Mouse (Mus musculus): Measurements from ENCODE around the gene Cym. TPM values are rescaled to one million over a fixed set of nuclear protein-coding genes. Genes with fewer than 3 reads are reported as not detected.

The Cym gene
- total and polyA plus RNA-seq, 2 experiments from 2014 or later = 0.63 TPM; not detected in 1

DNA sequence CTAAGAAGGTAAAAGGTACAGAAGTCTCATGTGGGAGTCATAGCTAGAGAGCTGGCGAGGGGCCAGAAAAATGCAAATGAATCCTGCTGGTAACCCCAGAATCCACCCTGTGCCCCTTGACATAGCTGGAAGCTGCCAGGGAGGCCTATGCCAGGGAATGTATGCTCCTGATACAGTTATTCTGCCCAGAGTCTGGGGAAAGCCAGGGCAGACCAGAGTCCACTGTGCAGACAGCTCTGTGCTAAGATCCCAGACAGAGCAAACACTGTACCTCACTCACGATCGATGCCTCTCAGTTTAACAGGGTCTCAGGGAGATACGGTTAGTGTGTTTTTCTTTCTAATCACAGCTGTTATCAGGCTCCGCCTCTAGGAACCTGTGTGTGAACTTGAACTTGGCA lies 8.3 kb upstream of the Cym start:
- no peaks in the 10 kb centered on the region for H3K36me3 ChIP-seq (ENCODE audit: insufficient read depth, low read length)
- no peak overlapping the region for H3K9ac ChIP-seq (replicated peaks; ENCODE audit: low read length)
- no peak overlapping the region for H3K27ac ChIP-seq
- H3K9me3 ChIP-seq (ENCODE audit: low read length) = no peaks in the 10 kb centered on the region
- H3K4me1 ChIP-seq (ENCODE audit: insufficient read depth, low read length) = no peaks in the 10 kb centered on the region
- WGBS = 72% methylated on average over 5 of the region's 5 CpGs
- ATAC-seq = no peak
- H3K4me3 ChIP-seq (ENCODE audit: low read length) = no peak overlapping the region
- no peak for TF ChIP-seq CTCF (IDR thresholded peaks at IDR 0.05; ENCODE audit: low read depth)
- no peaks in the 10 kb centered on the region for H3K27me3 ChIP-seq (ENCODE audit: insufficient read depth, low read length)
- no peak for DNase-seq (ENCODE audit: low spot score)
- H3K4me2 ChIP-seq (ENCODE audit: low read depth, low read length) = no peak overlapping the region

DNA sequence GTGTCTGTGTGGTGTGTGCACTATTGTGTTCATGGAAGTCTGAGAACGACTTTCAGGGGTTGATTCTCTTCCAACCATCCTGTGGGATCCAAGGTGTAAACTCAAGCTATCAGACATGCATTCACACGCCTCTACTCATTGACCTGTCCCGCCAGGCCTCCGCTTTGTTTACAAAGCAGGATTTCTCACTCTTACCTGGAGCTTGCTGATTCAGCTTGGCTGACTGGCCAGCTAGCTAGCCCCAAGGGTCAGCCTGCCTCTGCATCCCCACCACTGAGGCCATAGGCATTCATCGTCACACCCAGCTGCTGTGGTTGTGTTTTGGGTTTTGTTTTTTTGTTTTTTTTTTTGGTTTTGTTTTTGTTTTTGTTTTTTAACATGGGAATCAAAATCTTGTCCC lies 7.7 kb upstream of the Cym start:
- no peak overlapping the region for H3K4me3 ChIP-seq (ENCODE audit: low read length)
- H3K27me3 ChIP-seq (ENCODE audit: insufficient read depth, low read length) = no peaks in the 10 kb centered on the region
- WGBS = 80% methylated on average over 5 of the region's 5 CpGs
- DNase-seq (ENCODE audit: low spot score) (no peak), ATAC-seq (no peak)
- TF ChIP-seq CTCF (IDR thresholded peaks at IDR 0.05; ENCODE audit: low read depth) = no peak
- no peaks in the 10 kb centered on the region for H3K36me3 ChIP-seq (ENCODE audit: insufficient read depth, low read length)
- H3K4me1 ChIP-seq (ENCODE audit: insufficient read depth, low read length) = no peaks in the 10 kb centered on the region
- no peaks in the 10 kb centered on the region for H3K9me3 ChIP-seq (ENCODE audit: low read length)
- H3K9ac ChIP-seq (replicated peaks; ENCODE audit: low read length) = no peak overlapping the region
- H3K27ac ChIP-seq = no peak overlapping the region
- no peak overlapping the region for H3K4me2 ChIP-seq (ENCODE audit: low read depth, low read length)

DNA sequence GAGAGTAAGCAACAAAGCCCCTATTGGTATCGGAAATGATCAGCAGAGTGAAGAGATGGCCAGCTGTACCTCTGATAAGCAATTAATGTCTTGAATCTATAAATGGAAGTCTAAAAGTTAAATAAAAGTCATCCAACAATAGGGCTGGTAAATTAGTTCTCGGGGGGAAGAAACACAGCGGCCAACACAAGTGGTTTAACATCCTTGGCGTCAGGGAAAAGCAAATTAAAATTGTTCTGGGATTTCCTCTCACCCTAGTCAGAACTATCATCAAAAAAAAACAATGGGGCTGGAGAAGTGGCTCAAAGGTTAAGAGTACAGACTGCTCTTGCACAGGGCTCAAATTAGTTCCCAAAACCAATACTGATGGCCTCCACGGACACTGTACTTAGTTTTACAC lies 4.3 kb upstream of the Cym start:
- Histone ChIP-seq H3K4me1 (ENCODE audit: insufficient read depth, low read length) (no peaks in the 10 kb centered on the region), H3K4me2 (ENCODE audit: low read depth, low read length) (no peak overlapping the region), H3K27ac (no peak overlapping the region), H3K9me3 (ENCODE audit: low read length) (no peaks in the 10 kb centered on the region), H3K27me3 (ENCODE audit: insufficient read depth, low read length) (no peaks in the 10 kb centered on the region), H3K36me3 (ENCODE audit: insufficient read depth, low read length) (no peaks in the 10 kb centered on the region), H3K4me3 (ENCODE audit: low read length) (no peak overlapping the region), H3K9ac (replicated peaks; ENCODE audit: low read length) (no peak overlapping the region)
- no peak for TF ChIP-seq CTCF (IDR thresholded peaks at IDR 0.05; ENCODE audit: low read depth)
- WGBS = 91% methylated on average over 5 of the region's 5 CpGs
- DNase-seq (ENCODE audit: low spot score) (no peak), ATAC-seq (no peak)

DNA sequence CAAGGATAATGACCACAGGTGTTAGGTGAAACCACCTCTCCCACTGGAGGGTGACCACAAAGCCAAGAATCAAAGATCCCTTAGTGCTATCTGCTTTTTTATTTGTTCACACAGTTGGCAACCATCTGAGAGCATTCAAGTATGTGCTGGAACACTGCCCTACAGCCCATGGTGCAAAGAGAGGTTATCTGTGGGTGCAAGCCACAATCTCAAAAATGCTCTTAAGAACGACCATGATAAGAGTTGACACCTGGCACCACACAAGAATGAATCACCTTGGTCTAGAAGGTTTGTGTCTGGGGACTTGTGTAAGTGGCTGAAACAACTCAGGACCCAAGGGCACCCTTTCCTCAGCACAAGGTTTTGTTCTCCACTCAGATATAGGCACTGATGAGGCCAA lies 1.7 kb upstream of the Cym start:
- WGBS = 83% methylated on average over 1 of the region's 1 CpGs

DNA sequence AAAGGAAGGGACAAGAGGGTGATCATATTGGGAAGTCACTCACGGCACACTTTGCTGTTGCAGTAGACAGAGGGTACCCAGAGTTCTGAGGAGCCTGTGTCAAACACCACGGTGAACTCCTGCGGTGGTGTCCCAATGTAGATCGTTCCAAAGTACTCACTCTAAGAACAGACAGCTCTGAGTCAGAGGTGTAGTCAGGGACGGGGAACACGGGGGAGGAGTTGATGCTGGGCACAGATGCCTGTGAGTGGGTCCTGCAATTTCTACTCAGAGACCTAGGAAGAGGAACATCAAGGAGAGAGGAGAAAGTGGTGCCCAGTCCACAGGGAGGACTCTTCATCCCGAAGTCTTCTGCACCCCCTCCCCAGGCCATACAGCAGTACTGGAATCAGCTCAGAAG lies 3.0 kb downstream of the Cym start:
- H3K27ac ChIP-seq = no peak overlapping the region
- 90% methylated on average over 7 of the region's 7 CpGs for WGBS
- H3K27me3 ChIP-seq (ENCODE audit: insufficient read depth, low read length) = no peaks in the 10 kb centered on the region
- H3K36me3 ChIP-seq (ENCODE audit: insufficient read depth, low read length) = no peaks in the 10 kb centered on the region
- DNase-seq (ENCODE audit: low spot score) (no peak), ATAC-seq (no peak)
- H3K4me3 ChIP-seq (ENCODE audit: low read length) = no peak overlapping the region
- H3K4me2 ChIP-seq (ENCODE audit: low read depth, low read length) = no peak overlapping the region
- TF ChIP-seq CTCF (IDR thresholded peaks at IDR 0.05; ENCODE audit: low read depth) = no peak
- H3K9ac ChIP-seq (replicated peaks; ENCODE audit: low read length) = no peak overlapping the region
- H3K4me1 ChIP-seq (ENCODE audit: insufficient read depth, low read length) = no peaks in the 10 kb centered on the region
- no peaks in the 10 kb centered on the region for H3K9me3 ChIP-seq (ENCODE audit: low read length)

More for the DNA sequence above, 1.7 kb upstream of the Cym start:
- Histone ChIP-seq H3K36me3 (ENCODE audit: insufficient read depth, low read length) (no peaks in the 10 kb centered on the region), H3K9ac (replicated peaks; ENCODE audit: low read length) (no peak overlapping the region), H3K27me3 (ENCODE audit: insufficient read depth, low read length) (no peaks in the 10 kb centered on the region), H3K4me1 (ENCODE audit: insufficient read depth, low read length) (no peaks in the 10 kb centered on the region), H3K4me2 (ENCODE audit: low read depth, low read length) (no peak overlapping the region), H3K9me3 (ENCODE audit: low read length) (no peaks in the 10 kb centered on the region), H3K27ac (no peak overlapping the region), H3K4me3 (ENCODE audit: low read length) (no peak overlapping the region)
- DNase-seq (ENCODE audit: low spot score) (no peak), ATAC-seq (no peak)
- TF ChIP-seq CTCF (IDR thresholded peaks at IDR 0.05; ENCODE audit: low read depth) = no peak

DNA sequence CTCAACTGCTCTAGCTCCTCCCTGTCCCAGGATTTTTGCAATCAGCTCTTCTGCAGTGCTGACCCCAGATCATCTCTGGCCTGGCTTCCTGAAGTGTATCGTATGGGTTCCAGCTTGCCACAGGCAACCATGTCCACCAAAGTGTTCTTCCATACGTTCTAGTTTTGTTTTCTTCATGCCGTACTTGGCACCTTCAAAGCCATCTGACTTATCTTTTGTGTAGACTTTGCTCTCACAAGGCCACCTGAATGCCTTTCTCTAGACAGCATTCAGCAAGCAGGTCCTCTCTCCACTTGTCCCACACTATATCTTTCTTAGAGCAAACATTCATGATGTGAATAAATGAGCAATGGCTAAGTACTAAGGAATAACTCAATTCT lies 4.4 kb downstream of the Cym start:
- 88% methylated on average over 3 of the region's 3 CpGs for WGBS
- Histone ChIP-seq H3K36me3 (ENCODE audit: insufficient read depth, low read length) (no peaks in the 10 kb centered on the region), H3K27me3 (ENCODE audit: insufficient read depth, low read length) (no peaks in the 10 kb centered on the region), H3K4me1 (ENCODE audit: insufficient read depth, low read length) (no peaks in the 10 kb centered on the region), H3K27ac (no peak overlapping the region), H3K9me3 (ENCODE audit: low read length) (no peaks in the 10 kb centered on the region), H3K9ac (replicated peaks; ENCODE audit: low read length) (no peak overlapping the region), H3K4me2 (ENCODE audit: low read depth, low read length) (no peak overlapping the region), H3K4me3 (ENCODE audit: low read length) (no peak overlapping the region)
- DNase-seq (ENCODE audit: low spot score) (no peak), ATAC-seq (no peak)
- TF ChIP-seq CTCF (IDR thresholded peaks at IDR 0.05; ENCODE audit: low read depth) = no peak

DNA sequence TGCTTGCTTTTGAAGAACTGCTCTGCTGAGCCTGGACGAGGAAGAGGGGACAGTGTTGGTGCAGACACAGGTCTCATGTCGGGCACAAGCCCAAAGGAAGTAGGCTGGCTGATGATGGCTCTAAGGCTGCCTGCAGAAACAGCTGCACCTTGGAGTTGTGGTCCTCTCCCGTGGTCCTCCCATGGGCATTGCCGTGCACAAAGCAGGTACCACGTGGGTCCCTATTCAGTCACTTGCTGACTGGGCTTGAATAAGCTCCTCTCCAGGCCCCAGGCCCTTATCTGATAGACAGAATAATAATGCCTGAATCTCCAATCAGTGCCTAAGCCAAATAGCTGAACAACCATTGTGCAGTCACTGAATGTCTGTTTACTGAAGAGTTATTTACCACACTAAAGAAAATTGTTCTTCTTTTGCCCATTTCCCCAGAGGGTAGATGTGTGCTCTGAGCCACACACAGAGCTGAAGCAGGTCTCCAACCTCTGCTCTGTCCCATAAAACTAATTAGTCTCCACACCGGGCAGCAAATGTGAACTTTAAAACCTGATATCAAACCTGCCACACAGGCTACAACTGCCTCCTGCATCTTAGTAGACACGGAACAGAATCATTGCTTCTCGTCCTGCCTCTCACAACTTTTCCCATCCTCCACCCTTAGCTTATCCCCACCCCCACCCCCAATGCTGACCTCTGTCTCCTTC lies 5.0 kb downstream of the Cym start:
- Histone ChIP-seq H3K27ac (no peak overlapping the region), H3K4me3 (ENCODE audit: low read length) (no peak overlapping the region), H3K9ac (replicated peaks; ENCODE audit: low read length) (no peak overlapping the region), H3K4me1 (ENCODE audit: insufficient read depth, low read length) (no peaks in the 10 kb centered on the region), H3K9me3 (ENCODE audit: low read length) (no peaks in the 10 kb centered on the region), H3K4me2 (ENCODE audit: low read depth, low read length) (no peak overlapping the region), H3K27me3 (ENCODE audit: insufficient read depth, low read length) (no peaks in the 10 kb centered on the region), H3K36me3 (ENCODE audit: insufficient read depth, low read length) (no peaks in the 10 kb centered on the region)
- DNase-seq (ENCODE audit: low spot score) = no peak
- 70% methylated on average over 8 of the region's 8 CpGs for WGBS
- ATAC-seq = no peak
- no peak for TF ChIP-seq CTCF (IDR thresholded peaks at IDR 0.05; ENCODE audit: low read depth)
